Comparison of ENCODE assay signal across 8 mouse cellular contexts in genomic region chr2:26352291-26352910, GRCm38 (mm10). TPM values are rescaled to one million over a fixed set of nuclear protein-coding genes. Genes with fewer than 3 reads are reported as not detected.
DNase-seq lines count a peak whose midpoint lies in the region; ATAC-seq and TF ChIP-seq lines count a peak whose summit lies in the region.

No protein-coding gene starts in this region.

- no peaks in the 10 kb centered on the region for H3K9me3 ChIP-seq in kidney, embryonic 14.5 days (ENCODE audit: control insufficient read depth, low read length)
- H3K9me3 ChIP-seq in forebrain, embryonic 16.5 days (ENCODE audit: control insufficient read depth, low read length) = no peaks in the 10 kb centered on the region
- no peaks in the 10 kb centered on the region for H3K9me3 ChIP-seq in liver, embryonic 12.5 days (replicated peaks)
- H3K9me3 ChIP-seq in stomach, embryonic 14.5 days (ENCODE audit: control insufficient read depth, low read depth, low read length) = no peaks in the 10 kb centered on the region

- H3K27me3 ChIP-seq in kidney, embryonic 14.5 days (ENCODE audit: control insufficient read depth, insufficient read depth, low read length) = no peaks in the 10 kb centered on the region
- no peaks in the 10 kb centered on the region for H3K27me3 ChIP-seq in C2C12 (ENCODE audit: control insufficient read depth, insufficient read depth, insufficient read length)
- H3K27me3 ChIP-seq in forebrain, embryonic 16.5 days (replicated peaks; ENCODE audit: control insufficient read depth, insufficient read depth, low read length) = no peaks in the 10 kb centered on the region
- H3K27me3 ChIP-seq in liver, embryonic 12.5 days (replicated peaks) = no peaks in the 10 kb centered on the region
- no peaks in the 10 kb centered on the region for H3K27me3 ChIP-seq in stomach, embryonic 14.5 days (ENCODE audit: control insufficient read depth, insufficient read depth, low read length)

- peaks cover 19% of the 10 kb centered on the region for H3K79me2 ChIP-seq in C2C12 (ENCODE audit: control insufficient read depth, insufficient read depth)

- ATAC-seq in kidney, embryonic 14.5 days (ENCODE audit: low FRiP score, low TSS enrichment) = peak; percentile 32
- ATAC-seq in forebrain, embryonic 16.5 days = peak; percentile 57
- ATAC-seq in liver, embryonic 12.5 days = peak; percentile 25; the same call in 1 of the 2 replicates
- ATAC-seq in stomach, embryonic 14.5 days (ENCODE audit: insufficient number of reproducible peaks, insufficient read depth, low FRiP score, low read depth) = peak; percentile 8; the same call in 1 of the 2 replicates

- TF ChIP-seq CTCF in C2C12 (IDR thresholded peaks at IDR 0.05; ENCODE audit: control insufficient read depth, insufficient read depth, insufficient read length) = no peak

- H3K79me3 ChIP-seq in C2C12 (ENCODE audit: low read depth) = peaks cover 3% of the 10 kb centered on the region

- peaks cover 14% of the 10 kb centered on the region for H3K4me1 ChIP-seq in kidney, embryonic 14.5 days (ENCODE audit: control insufficient read depth, insufficient read depth, low read length)
- peaks cover 9% of the 10 kb centered on the region; the same call in 1 of the 2 replicates for H3K4me1 ChIP-seq in brown adipose tissue, adult 24 weeks (ENCODE audit: control insufficient read depth, insufficient read depth, insufficient read length, low read length)
- peaks cover 20% of the 10 kb centered on the region for H3K4me1 ChIP-seq in forebrain, embryonic 16.5 days (replicated peaks; ENCODE audit: control insufficient read depth, insufficient read depth, low read length)
- peaks cover 37% of the 10 kb centered on the region for H3K4me1 ChIP-seq in liver, embryonic 12.5 days
- peaks cover 21% of the 10 kb centered on the region; the same call in 1 of the 2 replicates for H3K4me1 ChIP-seq in stomach, embryonic 14.5 days (ENCODE audit: control insufficient read depth, insufficient read depth, low read length)

- DNase-seq in kidney, postnatal 14 days = no peak
- DNase-seq in frontal cortex, postnatal 14 days (ENCODE audit: low spot score in 2 of 2) = no peak

- peak overlapping the region; percentile 35 for H3ac ChIP-seq in C2C12 (ENCODE audit: control insufficient read depth, insufficient read length, low read depth)

- H3K4me2 ChIP-seq in kidney, embryonic 14.5 days (replicated peaks; ENCODE audit: low read depth, low read length) = peak overlapping the region; percentile 96
- peak overlapping the region; percentile 82 for H3K4me2 ChIP-seq in forebrain, embryonic 16.5 days (ENCODE audit: low read length)
- H3K4me2 ChIP-seq in liver, embryonic 12.5 days = peak overlapping the region; percentile 94
- H3K4me2 ChIP-seq in stomach, embryonic 14.5 days (replicated peaks; ENCODE audit: low read depth, low read length) = peak overlapping the region; percentile 96

- peaks cover 27% of the 10 kb centered on the region for H3K36me3 ChIP-seq in kidney, embryonic 14.5 days (ENCODE audit: control insufficient read depth, insufficient read depth, low read length)
- H3K36me3 ChIP-seq in C2C12 (ENCODE audit: control insufficient read depth, insufficient read depth) = peaks cover 14% of the 10 kb centered on the region
- no peaks in the 10 kb centered on the region; the same call in none of the 2 replicates for H3K36me3 ChIP-seq in forebrain, embryonic 16.5 days (ENCODE audit: control insufficient read depth, insufficient read depth)
- peaks cover 25% of the 10 kb centered on the region for H3K36me3 ChIP-seq in liver, embryonic 12.5 days
- H3K36me3 ChIP-seq in stomach, embryonic 14.5 days (ENCODE audit: control insufficient read depth, insufficient read depth, low read length) = peaks cover 14% of the 10 kb centered on the region

- peak overlapping the region; percentile 85 for H3K9ac ChIP-seq in kidney, embryonic 14.5 days (ENCODE audit: low read depth, low read length)
- peak overlapping the region; percentile 96 for H3K9ac ChIP-seq in forebrain, embryonic 16.5 days (replicated peaks; ENCODE audit: low read depth, low read length)
- H3K9ac ChIP-seq in liver, embryonic 12.5 days = peak overlapping the region; percentile 79
- H3K9ac ChIP-seq in stomach, embryonic 14.5 days (replicated peaks; ENCODE audit: low read depth, low read length) = peak overlapping the region; percentile 79

- H3K27ac ChIP-seq in kidney, embryonic 14.5 days (ENCODE audit: low read depth, low read length) = no peak overlapping the region
- no peak overlapping the region for H3K27ac ChIP-seq in brown adipose tissue, adult 24 weeks (replicated peaks; ENCODE audit: low read depth, low read length)
- H3K27ac ChIP-seq in forebrain, embryonic 16.5 days (ENCODE audit: low read length) = peak overlapping the region; percentile 87
- peak overlapping the region; percentile 77 for H3K27ac ChIP-seq in liver, embryonic 12.5 days
- H3K27ac ChIP-seq in stomach, embryonic 14.5 days (ENCODE audit: low read length) = peak overlapping the region; percentile 44; the same call in 1 of the 2 replicates

- H3K4me3 ChIP-seq in kidney, embryonic 14.5 days (ENCODE audit: low read length) = peak overlapping the region; percentile 81
- peak overlapping the region; percentile 95 for H3K4me3 ChIP-seq in C2C12 (ENCODE audit: insufficient read depth, poor library complexity, severe bottlenecking)
- H3K4me3 ChIP-seq in brown adipose tissue, adult 24 weeks (ENCODE audit: insufficient read depth, low read depth, low read length) = peak overlapping the region; percentile 96
- H3K4me3 ChIP-seq in forebrain, embryonic 16.5 days (replicated peaks; ENCODE audit: low read length) = peak overlapping the region; percentile 89
- peak overlapping the region; percentile 81 for H3K4me3 ChIP-seq in liver, embryonic 12.5 days
- H3K4me3 ChIP-seq in stomach, embryonic 14.5 days (ENCODE audit: low read depth, low read length) = peak overlapping the region; percentile 60

- WGBS in kidney, embryonic 14.5 days = 4% methylated on average over 36 of the region's 36 CpGs
- 3% methylated on average over 36 of the region's 36 CpGs for WGBS in forebrain, embryonic 16.5 days
- WGBS in liver, embryonic 12.5 days (ENCODE audit: insufficient replicate concordance) = 5% methylated on average over 36 of the region's 36 CpGs
- 2% methylated on average over 36 of the region's 36 CpGs for WGBS in stomach, embryonic 14.5 days

TF ChIP-seq in C2C12, 6 proteins besides CTCF, POLR2A, EP300 and RAD21 (continues in another document):
- TF ChIP-seq CEBPB (IDR thresholded peaks at IDR 0.05; ENCODE audit: low read depth) (no peak), MYOD1 (IDR thresholded peaks at IDR 0.05; ENCODE audit: control insufficient read depth, insufficient read length, low read depth) (peak; percentile 11), USF1 (IDR thresholded peaks at IDR 0.05; ENCODE audit: low read depth) (no peak), MYOG (IDR thresholded peaks at IDR 0.05; ENCODE audit: control insufficient read depth, extremely low read depth, insufficient read length) (no peak), MAX (IDR thresholded peaks at IDR 0.05) (no peak)

RNA-seq across cellular contexts. Expression of gene Dnlz, which starts 0.5 kb away (rescaled TPM):
- 27.4 and 33.3 TPM in 2 replicates for polyA plus RNA-seq in kidney, embryonic 14.5 days (2014; fragmentation: Nextera tagmentation; extraction: Ambion mirVana)
- polyA plus RNA-seq in C2C12 (2012; fragmentation: generic; extraction: Trizol) = 35.6 TPM
- 30.9 and 32.9 TPM in 2 replicates for polyA plus RNA-seq in brown adipose tissue, adult 24 weeks (2012; ENCODE audit: insufficient read depth, insufficient read length, missing spikeins)
- 30.4 and 32.5 TPM in 2 replicates for polyA plus RNA-seq in forebrain, embryonic 16.5 days (2015; fragmentation: Nextera tagmentation; extraction: Ambion mirVana)
- polyA plus RNA-seq in liver, embryonic 12.5 days (2016; fragmentation: Nextera tagmentation; extraction: Ambion mirVana) = 16.1 and 17.0 TPM in 2 replicates
- polyA plus RNA-seq in stomach, embryonic 14.5 days (2014; fragmentation: Nextera tagmentation; extraction: Ambion mirVana) = 25.6 and 27.6 TPM in 2 replicates

RNA-seq across cellular contexts. Expression of gene Card9, which starts 8.3 kb away (rescaled TPM):
- polyA plus RNA-seq in kidney, embryonic 14.5 days (2014; fragmentation: Nextera tagmentation; extraction: Ambion mirVana) = 0.24 and 0.53 TPM in 2 replicates
- polyA plus RNA-seq in C2C12 (2012; fragmentation: generic; extraction: Trizol) = 0.20 TPM
- polyA plus RNA-seq in brown adipose tissue, adult 24 weeks (2012; ENCODE audit: insufficient read depth, insufficient read length, missing spikeins) = 0.79 and 3.7 TPM in 2 replicates
- 2.2 and 2.3 TPM in 2 replicates for polyA plus RNA-seq in forebrain, embryonic 16.5 days (2015; fragmentation: Nextera tagmentation; extraction: Ambion mirVana)
- polyA plus RNA-seq in liver, embryonic 12.5 days (2016; fragmentation: Nextera tagmentation; extraction: Ambion mirVana) = 1.2 and 1.3 TPM in 2 replicates
- 0.51 and 0.88 TPM in 2 replicates for polyA plus RNA-seq in stomach, embryonic 14.5 days (2014; fragmentation: Nextera tagmentation; extraction: Ambion mirVana)

RNA-seq across cellular contexts. Expression of gene Snapc4, which starts 28.1 kb away (rescaled TPM):
- 24.6 and 29.3 TPM in 2 replicates for polyA plus RNA-seq in kidney, embryonic 14.5 days (2014; fragmentation: Nextera tagmentation; extraction: Ambion mirVana)
- polyA plus RNA-seq in C2C12 (2012; fragmentation: generic; extraction: Trizol) = 11.7 TPM
- polyA plus RNA-seq in brown adipose tissue, adult 24 weeks (2012; ENCODE audit: insufficient read depth, insufficient read length, missing spikeins) = 3.1 and 4.5 TPM in 2 replicates
- 32.1 and 42.6 TPM in 2 replicates for polyA plus RNA-seq in forebrain, embryonic 16.5 days (2015; fragmentation: Nextera tagmentation; extraction: Ambion mirVana)
- polyA plus RNA-seq in liver, embryonic 12.5 days (2016; fragmentation: Nextera tagmentation; extraction: Ambion mirVana) = 20.6 and 24.7 TPM in 2 replicates
- polyA plus RNA-seq in stomach, embryonic 14.5 days (2014; fragmentation: Nextera tagmentation; extraction: Ambion mirVana) = 29.4 and 32.2 TPM in 2 replicates

RNA-seq across cellular contexts. Expression of gene Entr1, which starts 36.7 kb away (rescaled TPM):
- polyA plus RNA-seq in kidney, embryonic 14.5 days (2014; fragmentation: Nextera tagmentation; extraction: Ambion mirVana) = 86.1 and 112 TPM in 2 replicates
- 49.1 TPM for polyA plus RNA-seq in C2C12 (2012; fragmentation: generic; extraction: Trizol)
- polyA plus RNA-seq in brown adipose tissue, adult 24 weeks (2012; ENCODE audit: insufficient read depth, insufficient read length, missing spikeins) = 49.7 and 61.2 TPM in 2 replicates
- polyA plus RNA-seq in forebrain, embryonic 16.5 days (2015; fragmentation: Nextera tagmentation; extraction: Ambion mirVana) = 194 and 208 TPM in 2 replicates
- 74.9 and 76.2 TPM in 2 replicates for polyA plus RNA-seq in liver, embryonic 12.5 days (2016; fragmentation: Nextera tagmentation; extraction: Ambion mirVana)
- 102 and 117 TPM in 2 replicates for polyA plus RNA-seq in stomach, embryonic 14.5 days (2014; fragmentation: Nextera tagmentation; extraction: Ambion mirVana)

RNA-seq across cellular contexts. Expression of gene Pmpca, which starts 36.7 kb away (rescaled TPM):
- polyA plus RNA-seq in kidney, embryonic 14.5 days (2014; fragmentation: Nextera tagmentation; extraction: Ambion mirVana) = 68.9 and 113 TPM in 2 replicates
- polyA plus RNA-seq in C2C12 (2012; fragmentation: generic; extraction: Trizol) = 93.8 TPM
- polyA plus RNA-seq in brown adipose tissue, adult 24 weeks (2012; ENCODE audit: insufficient read depth, insufficient read length, missing spikeins) = 75.4 and 83.9 TPM in 2 replicates
- polyA plus RNA-seq in forebrain, embryonic 16.5 days (2015; fragmentation: Nextera tagmentation; extraction: Ambion mirVana) = 95.3 and 100 TPM in 2 replicates
- polyA plus RNA-seq in liver, embryonic 12.5 days (2016; fragmentation: Nextera tagmentation; extraction: Ambion mirVana) = 108 and 110 TPM in 2 replicates
- 83.2 and 86.5 TPM in 2 replicates for polyA plus RNA-seq in stomach, embryonic 14.5 days (2014; fragmentation: Nextera tagmentation; extraction: Ambion mirVana)

Comparison
In these comparisons a context has a peak if more than half of its experiments do, and no peak if none do; other contexts are left out.
1. H3K27ac ChIP-seq: peak in forebrain, embryonic 16.5 days (single experiment), liver, embryonic 12.5 days (single experiment) and stomach, embryonic 14.5 days (single experiment); none in kidney, embryonic 14.5 days (single experiment) and brown adipose tissue, adult 24 weeks (single experiment).
2. Peak in every context shown above with its lines, with median percentiles within 50 percentile points of each other: ATAC-seq, H3K4me2 ChIP-seq, H3K4me3 ChIP-seq and H3K9ac ChIP-seq.